In genomic region chr11:120493351-120493750, GRCm38 (mm10) we compare ENCODE assay signal across 9 mouse cellular contexts. TPM values are rescaled to one million over a fixed set of nuclear protein-coding genes. Genes with fewer than 3 reads are reported as not detected.
DNase-seq lines count a peak whose midpoint lies in the region; ATAC-seq and TF ChIP-seq lines count a peak whose summit lies in the region.
"Had no signal": no experiment of that assay in that cellular context is flagged by ENCODE, and none has a peak within 500 bp of the region (broad histone marks: within the 10 kb centered on the region; RNA-seq: fewer than 3 reads in every experiment).

No protein-coding gene starts in this region.

- DNase-seq in lung, postnatal 10 days = no peak
- DNase-seq in hindbrain, embryonic 14.5 days (ENCODE audit: low spot score) = no peak
- peak; percentile 46 for DNase-seq in stomach, postnatal 0 days (ENCODE audit: low spot score)
- DNase-seq in right cerebral cortex, adult 2 months (ENCODE audit: low spot score in 2 of 2) = no peak
- DNase-seq in ovary, postnatal 10 days (ENCODE audit: low spot score) = no peak
- DNase-seq in cerebellum, postnatal 4 days (ENCODE audit: low spot score in 2 of 2) = no peak

- peak overlapping the region; percentile 87 for H3K4me2 ChIP-seq in lung, embryonic 16.5 days (ENCODE audit: low read depth, low read length)
- peak overlapping the region; percentile 86 for H3K4me2 ChIP-seq in hindbrain, embryonic 14.5 days (replicated peaks)
- H3K4me2 ChIP-seq in liver, embryonic 12.5 days = peak overlapping the region; percentile 97
- H3K4me2 ChIP-seq in stomach, postnatal 0 days (replicated peaks; ENCODE audit: low read depth) = peak overlapping the region; percentile 91

- peak overlapping the region; percentile 88 for H3K4me3 ChIP-seq in lung, embryonic 16.5 days (ENCODE audit: low read length)
- peak overlapping the region; percentile 77 for H3K4me3 ChIP-seq in hindbrain, embryonic 14.5 days (replicated peaks; ENCODE audit: low read length)
- H3K4me3 ChIP-seq in liver, embryonic 12.5 days = peak overlapping the region; percentile 83
- H3K4me3 ChIP-seq in stomach, postnatal 0 days (ENCODE audit: low read depth, low read length) = peak overlapping the region; percentile 93
- H3K4me3 ChIP-seq: left cerebral cortex, adult 2 months had no signal

- peak overlapping the region; percentile 47 for H3K27ac ChIP-seq in lung, embryonic 16.5 days (ENCODE audit: low read length)
- peak overlapping the region; percentile 72; the same call in 1 of the 2 replicates for H3K27ac ChIP-seq in hindbrain, embryonic 14.5 days
- 0 out of 2 replicates have a peak overlapping the region, but pooled peaks have one; percentile 94 for H3K27ac ChIP-seq in liver, embryonic 12.5 days
- peak overlapping the region; percentile 92; the same call in 1 of the 2 replicates for H3K27ac ChIP-seq in stomach, postnatal 0 days (replicated peaks)
- H3K27ac ChIP-seq: left cerebral cortex, adult 2 months had no signal

- ATAC-seq in lung, embryonic 16.5 days (ENCODE audit: low read depth) = no peak
- no peak for ATAC-seq in hindbrain, embryonic 14.5 days (ENCODE audit: low FRiP score)
- no peak for ATAC-seq in liver, embryonic 12.5 days
- ATAC-seq in stomach, postnatal 0 days (ENCODE audit: low FRiP score, low TSS enrichment) = no peak

- 35% methylated on average over 3 of the region's 3 CpGs for WGBS in lung, embryonic 16.5 days
- WGBS in hindbrain, embryonic 14.5 days = 61% methylated on average over 3 of the region's 3 CpGs
- WGBS in liver, embryonic 12.5 days (ENCODE audit: insufficient replicate concordance) = 77% methylated on average over 3 of the region's 3 CpGs
- 39% methylated on average over 3 of the region's 3 CpGs for WGBS in stomach, postnatal 0 days

- H3K9ac ChIP-seq in lung, embryonic 16.5 days (ENCODE audit: low read length) = peak overlapping the region; percentile 89
- peak overlapping the region; percentile 75 for H3K9ac ChIP-seq in hindbrain, embryonic 14.5 days
- H3K9ac ChIP-seq in liver, embryonic 12.5 days = peak overlapping the region; percentile 87; the same call in 1 of the 2 replicates
- H3K9ac ChIP-seq in stomach, postnatal 0 days (ENCODE audit: low read length) = peak overlapping the region; percentile 82

- TF ChIP-seq CTCF in stomach, postnatal 0 days (IDR thresholded peaks at IDR 0.05; ENCODE audit: low read depth) = no peak

- no peaks in the 10 kb centered on the region for H3K9me3 ChIP-seq in lung, embryonic 16.5 days (ENCODE audit: control insufficient read depth, low read length)
- no peaks in the 10 kb centered on the region for H3K9me3 ChIP-seq in hindbrain, embryonic 14.5 days (ENCODE audit: control insufficient read depth, low read length)
- H3K9me3 ChIP-seq in liver, embryonic 12.5 days (replicated peaks) = no peaks in the 10 kb centered on the region
- no peaks in the 10 kb centered on the region for H3K9me3 ChIP-seq in stomach, postnatal 0 days (ENCODE audit: control insufficient read depth, low read length)

- H3K4me1 ChIP-seq in lung, embryonic 16.5 days (replicated peaks; ENCODE audit: control insufficient read depth, insufficient read depth, low read length) = peaks cover 20% of the 10 kb centered on the region
- H3K4me1 ChIP-seq in hindbrain, embryonic 14.5 days (replicated peaks; ENCODE audit: control insufficient read depth, insufficient read depth, low read length) = peaks cover 28% of the 10 kb centered on the region
- H3K4me1 ChIP-seq in liver, embryonic 12.5 days = peaks cover 55% of the 10 kb centered on the region
- H3K4me1 ChIP-seq in stomach, postnatal 0 days (replicated peaks; ENCODE audit: control insufficient read depth, insufficient read depth) = peaks cover 14% of the 10 kb centered on the region

- no peak for TF ChIP-seq EP300 in stomach, postnatal 0 days (optimal IDR thresholded peaks at IDR 0.05)

- peaks cover 23% of the 10 kb centered on the region for H3K36me3 ChIP-seq in lung, embryonic 16.5 days (ENCODE audit: control insufficient read depth, insufficient read depth, low read length)
- H3K36me3 ChIP-seq in hindbrain, embryonic 14.5 days (replicated peaks; ENCODE audit: control insufficient read depth, insufficient read depth) = peaks cover 59% of the 10 kb centered on the region
- H3K36me3 ChIP-seq in liver, embryonic 12.5 days = peaks cover 63% of the 10 kb centered on the region
- peaks cover 18% of the 10 kb centered on the region for H3K36me3 ChIP-seq in stomach, postnatal 0 days (ENCODE audit: control insufficient read depth, insufficient read depth, low read length)

- H3K27me3 ChIP-seq in lung, embryonic 16.5 days (ENCODE audit: control insufficient read depth, insufficient read depth, low read depth, low read length) = no peaks in the 10 kb centered on the region
- no peaks in the 10 kb centered on the region for H3K27me3 ChIP-seq in hindbrain, embryonic 14.5 days (ENCODE audit: control insufficient read depth, insufficient read depth, low read length)
- H3K27me3 ChIP-seq in liver, embryonic 12.5 days (replicated peaks) = no peaks in the 10 kb centered on the region
- no peaks in the 10 kb centered on the region for H3K27me3 ChIP-seq in stomach, postnatal 0 days (ENCODE audit: control insufficient read depth, insufficient read depth, low read length)

RNA-seq across cellular contexts. Expression of gene Slc25a10, which starts 1.7 kb away (rescaled TPM):
- polyA plus RNA-seq in lung, embryonic 16.5 days (2015; fragmentation: Nextera tagmentation; extraction: Ambion mirVana) = 72.5 and 73.8 TPM in 2 replicates
- 28.5 and 29.8 TPM in 2 replicates for polyA plus RNA-seq in hindbrain, embryonic 14.5 days (2014; fragmentation: Nextera tagmentation; extraction: Ambion mirVana)
- 47.0 and 54.9 TPM in 2 replicates for polyA plus RNA-seq in liver, embryonic 12.5 days (2016; fragmentation: Nextera tagmentation; extraction: Ambion mirVana)
- 86.1 and 94.0 TPM in 2 replicates for polyA plus RNA-seq in stomach, postnatal 0 days (2015; fragmentation: Nextera tagmentation; extraction: Ambion mirVana)

RNA-seq across cellular contexts. Expression of gene Mrpl12, which starts 8.9 kb away (rescaled TPM):
- 113 and 117 TPM in 2 replicates for polyA plus RNA-seq in lung, embryonic 16.5 days (2015; fragmentation: Nextera tagmentation; extraction: Ambion mirVana)
- 131 and 132 TPM in 2 replicates for polyA plus RNA-seq in hindbrain, embryonic 14.5 days (2014; fragmentation: Nextera tagmentation; extraction: Ambion mirVana)
- 161 and 166 TPM in 2 replicates for polyA plus RNA-seq in liver, embryonic 12.5 days (2016; fragmentation: Nextera tagmentation; extraction: Ambion mirVana)
- 133 and 134 TPM in 2 replicates for polyA plus RNA-seq in stomach, postnatal 0 days (2015; fragmentation: Nextera tagmentation; extraction: Ambion mirVana)

RNA-seq across cellular contexts. Expression of gene Arl16, which starts 25.9 kb away (rescaled TPM):
- 40.3 and 44.8 TPM in 2 replicates for polyA plus RNA-seq in lung, embryonic 16.5 days (2015; fragmentation: Nextera tagmentation; extraction: Ambion mirVana)
- polyA plus RNA-seq in hindbrain, embryonic 14.5 days (2014; fragmentation: Nextera tagmentation; extraction: Ambion mirVana) = 56.1 and 56.3 TPM in 2 replicates
- polyA plus RNA-seq in liver, embryonic 12.5 days (2016; fragmentation: Nextera tagmentation; extraction: Ambion mirVana) = 22.3 and 24.2 TPM in 2 replicates
- 24.4 and 30.6 TPM in 2 replicates for polyA plus RNA-seq in stomach, postnatal 0 days (2015; fragmentation: Nextera tagmentation; extraction: Ambion mirVana)

RNA-seq across cellular contexts. Expression of gene Ccdc137, which starts 35.4 kb away (rescaled TPM):
- 34.8 and 38.1 TPM in 2 replicates for polyA plus RNA-seq in lung, embryonic 16.5 days (2015; fragmentation: Nextera tagmentation; extraction: Ambion mirVana)
- 19.9 and 20.8 TPM in 2 replicates for polyA plus RNA-seq in hindbrain, embryonic 14.5 days (2014; fragmentation: Nextera tagmentation; extraction: Ambion mirVana)
- polyA plus RNA-seq in liver, embryonic 12.5 days (2016; fragmentation: Nextera tagmentation; extraction: Ambion mirVana) = 31.3 and 32.3 TPM in 2 replicates
- 13.3 and 18.2 TPM in 2 replicates for polyA plus RNA-seq in stomach, postnatal 0 days (2015; fragmentation: Nextera tagmentation; extraction: Ambion mirVana)

RNA-seq across cellular contexts. Expression of gene Oxld1, which starts 35.5 kb away (rescaled TPM):
- polyA plus RNA-seq in lung, embryonic 16.5 days (2015; fragmentation: Nextera tagmentation; extraction: Ambion mirVana) = 13.2 and 14.8 TPM in 2 replicates
- polyA plus RNA-seq in hindbrain, embryonic 14.5 days (2014; fragmentation: Nextera tagmentation; extraction: Ambion mirVana) = 11.4 and 12.4 TPM in 2 replicates
- 8.1 and 9.6 TPM in 2 replicates for polyA plus RNA-seq in liver, embryonic 12.5 days (2016; fragmentation: Nextera tagmentation; extraction: Ambion mirVana)
- 18.2 and 19.8 TPM in 2 replicates for polyA plus RNA-seq in stomach, postnatal 0 days (2015; fragmentation: Nextera tagmentation; extraction: Ambion mirVana)
